Mouse (Mus musculus): Measurements from ENCODE around the gene Cd86. TPM values are rescaled to one million over a fixed set of nuclear protein-coding genes. Genes with fewer than 3 reads are reported as not detected.

Gene Cd86
- polyA plus RNA-seq, 1 experiment from 2014 or later: 0.68 TPM

DNA sequence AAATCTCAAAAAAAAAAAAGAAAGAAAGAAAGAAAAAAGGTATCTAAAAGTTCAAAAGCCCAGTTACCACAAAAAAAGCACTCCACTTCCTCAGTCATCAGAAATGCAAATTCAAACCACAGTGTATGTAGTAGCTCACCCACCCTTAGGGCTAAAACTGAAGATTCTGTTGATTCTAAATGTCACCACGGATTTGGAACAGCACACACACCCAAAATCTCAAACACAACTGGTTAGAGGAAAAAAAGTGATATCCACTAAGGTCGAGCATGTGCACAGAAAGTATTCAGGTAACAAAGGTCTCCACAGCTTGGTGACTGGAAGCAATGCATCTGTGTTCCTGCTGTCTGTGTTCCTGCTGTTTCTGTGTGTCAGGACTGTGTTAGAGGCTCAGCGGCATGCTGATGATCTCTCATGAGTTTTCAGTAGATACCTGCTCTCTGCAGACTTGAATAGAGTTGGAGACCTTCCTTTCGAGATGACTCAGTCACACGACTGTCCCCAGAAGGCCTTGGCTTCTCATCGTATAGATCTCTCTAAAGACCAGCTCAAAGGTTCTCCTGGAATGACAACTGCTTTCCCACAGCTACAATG lies 18.5 kb upstream of the Cd86 start:
- Histone ChIP-seq H3K4me1 (no peaks in the 10 kb centered on the region), H3K9me3 (no peaks in the 10 kb centered on the region), H3K9ac (no peak overlapping the region), H3K4me2 (no peak overlapping the region), H3K27me3 (no peaks in the 10 kb centered on the region), H3K36me3 (replicated peaks) (no peaks in the 10 kb centered on the region), H3K4me3 (replicated peaks) (no peak overlapping the region), H3K27ac (no peak overlapping the region)
- ATAC-seq (ENCODE audit: low FRiP score): no peak
- WGBS: 77% methylated on average over 6 of the region's 6 CpGs

GRCm38 (mm10) chr16:36681829-36682228 lies 15.9 kb upstream of the Cd86 start:
- no peak overlapping the region for H3K4me3 ChIP-seq (replicated peaks)
- H3K9ac ChIP-seq: no peak overlapping the region
- H3K27ac ChIP-seq: no peak overlapping the region
- no peaks in the 10 kb centered on the region for H3K36me3 ChIP-seq (replicated peaks)
- H3K4me1 ChIP-seq: no peaks in the 10 kb centered on the region
- H3K9me3 ChIP-seq: no peaks in the 10 kb centered on the region
- H3K27me3 ChIP-seq: no peaks in the 10 kb centered on the region
- ATAC-seq (ENCODE audit: low FRiP score): no peak
- 86% methylated on average over 3 of the region's 3 CpGs for WGBS
- no peak overlapping the region for H3K4me2 ChIP-seq

DNA sequence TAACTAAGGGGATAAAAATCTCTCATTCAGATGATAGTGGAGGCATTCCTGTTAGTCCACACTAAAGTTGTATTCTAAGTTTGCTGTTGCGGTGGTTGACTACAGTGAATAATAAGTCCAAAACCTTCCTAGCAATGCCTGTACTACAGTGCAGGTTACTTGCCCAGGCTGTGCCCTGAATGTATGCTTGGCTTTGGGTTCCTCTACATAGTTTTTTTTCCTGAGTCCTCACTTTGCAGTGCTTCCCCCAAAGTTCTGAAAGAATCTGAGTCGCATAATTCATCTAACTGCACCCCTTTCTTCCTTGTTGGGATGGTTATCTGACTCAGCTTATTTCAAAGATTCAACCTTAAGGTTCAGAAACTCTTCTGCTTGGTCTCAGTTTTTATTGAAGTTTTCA lies 10.0 kb upstream of the Cd86 start:
- H3K27me3 ChIP-seq: no peaks in the 10 kb centered on the region
- H3K4me2 ChIP-seq: no peak overlapping the region
- H3K9me3 ChIP-seq: no peaks in the 10 kb centered on the region
- 94% methylated on average over 2 of the region's 2 CpGs for WGBS
- no peak overlapping the region for H3K4me3 ChIP-seq (replicated peaks)
- no peaks in the 10 kb centered on the region for H3K36me3 ChIP-seq (replicated peaks)
- ATAC-seq (ENCODE audit: low FRiP score): no peak
- no peak overlapping the region for H3K9ac ChIP-seq
- no peak overlapping the region for H3K27ac ChIP-seq
- H3K4me1 ChIP-seq: no peaks in the 10 kb centered on the region

- no peak overlapping the region for H3K4me2 ChIP-seq
- no peaks in the 10 kb centered on the region for H3K9me3 ChIP-seq
- no peaks in the 10 kb centered on the region for H3K27me3 ChIP-seq
- WGBS: 49% methylated on average over 2 of the region's 2 CpGs
- no peaks in the 10 kb centered on the region for H3K4me1 ChIP-seq
- no peak for ATAC-seq (ENCODE audit: low FRiP score)
- H3K36me3 ChIP-seq (replicated peaks): no peaks in the 10 kb centered on the region
- no peak overlapping the region for H3K4me3 ChIP-seq (replicated peaks)
- no peak overlapping the region for H3K27ac ChIP-seq
- H3K9ac ChIP-seq: no peak overlapping the region
Measured at GRCm38 (mm10) chr16:36675304-36675703, 9.4 kb upstream of the Cd86 start.

GRCm38 (mm10) chr16:36674457-36675204 lies 8.8 kb upstream of the Cd86 start:
- H3K27me3 ChIP-seq: no peaks in the 10 kb centered on the region
- 77% methylated on average over 7 of the region's 7 CpGs for WGBS
- no peaks in the 10 kb centered on the region for H3K4me1 ChIP-seq
- H3K36me3 ChIP-seq (replicated peaks): no peaks in the 10 kb centered on the region
- no peak overlapping the region for H3K9ac ChIP-seq
- H3K27ac ChIP-seq: no peak overlapping the region
- H3K9me3 ChIP-seq: no peaks in the 10 kb centered on the region
- no peak for ATAC-seq (ENCODE audit: low FRiP score)
- H3K4me2 ChIP-seq: no peak overlapping the region
- H3K4me3 ChIP-seq (replicated peaks): no peak overlapping the region

- Histone ChIP-seq H3K4me2 (no peak overlapping the region), H3K9ac (no peak overlapping the region), H3K4me3 (replicated peaks) (no peak overlapping the region), H3K27me3 (no peaks in the 10 kb centered on the region), H3K36me3 (replicated peaks) (no peaks in the 10 kb centered on the region), H3K4me1 (no peaks in the 10 kb centered on the region), H3K27ac (no peak overlapping the region), H3K9me3 (no peaks in the 10 kb centered on the region)
- WGBS: 84% methylated on average over 4 of the region's 4 CpGs
- no peak for ATAC-seq (ENCODE audit: low FRiP score)
Measured at GRCm38 (mm10) chr16:36673196-36673595, 7.3 kb upstream of the Cd86 start.

GRCm38 (mm10) chr16:36670590-36670989 lies 4.7 kb upstream of the Cd86 start:
- Histone ChIP-seq H3K4me2 (no peak overlapping the region), H3K27ac (no peak overlapping the region), H3K4me1 (no peaks in the 10 kb centered on the region), H3K4me3 (replicated peaks) (no peak overlapping the region), H3K36me3 (replicated peaks) (no peaks in the 10 kb centered on the region), H3K9ac (no peak overlapping the region), H3K9me3 (no peaks in the 10 kb centered on the region), H3K27me3 (no peaks in the 10 kb centered on the region)
- ATAC-seq (ENCODE audit: low FRiP score): no peak
- 81% methylated on average over 3 of the region's 3 CpGs for WGBS

GRCm38 (mm10) chr16:36666448-36667017 lies 652 bp upstream of the Cd86 start:
- WGBS: 90% methylated on average over 10 of the region's 10 CpGs

GRCm38 (mm10) chr16:36663484-36663883 lies 2.4 kb downstream of the Cd86 start:
- Histone ChIP-seq H3K4me2 (no peak overlapping the region), H3K27me3 (no peaks in the 10 kb centered on the region), H3K9me3 (0 out of 2 replicates have a peak, but pooled peaks cover 1% of the 10 kb centered on the region), H3K36me3 (replicated peaks) (no peaks in the 10 kb centered on the region), H3K9ac (no peak overlapping the region), H3K27ac (no peak overlapping the region), H3K4me3 (replicated peaks) (no peak overlapping the region), H3K4me1 (no peaks in the 10 kb centered on the region)
- 95% methylated on average over 5 of the region's 5 CpGs for WGBS
- ATAC-seq (ENCODE audit: low FRiP score): no peak

More at GRCm38 (mm10) chr16:36666448-36667017, 652 bp upstream of the Cd86 start:
- Histone ChIP-seq H3K9ac (no peak overlapping the region), H3K36me3 (replicated peaks) (no peaks in the 10 kb centered on the region), H3K4me2 (no peak overlapping the region), H3K27me3 (no peaks in the 10 kb centered on the region), H3K4me3 (replicated peaks) (no peak overlapping the region), H3K4me1 (no peaks in the 10 kb centered on the region), H3K27ac (no peak overlapping the region), H3K9me3 (no peaks in the 10 kb centered on the region)
- no peak for ATAC-seq (ENCODE audit: low FRiP score)

DNA sequence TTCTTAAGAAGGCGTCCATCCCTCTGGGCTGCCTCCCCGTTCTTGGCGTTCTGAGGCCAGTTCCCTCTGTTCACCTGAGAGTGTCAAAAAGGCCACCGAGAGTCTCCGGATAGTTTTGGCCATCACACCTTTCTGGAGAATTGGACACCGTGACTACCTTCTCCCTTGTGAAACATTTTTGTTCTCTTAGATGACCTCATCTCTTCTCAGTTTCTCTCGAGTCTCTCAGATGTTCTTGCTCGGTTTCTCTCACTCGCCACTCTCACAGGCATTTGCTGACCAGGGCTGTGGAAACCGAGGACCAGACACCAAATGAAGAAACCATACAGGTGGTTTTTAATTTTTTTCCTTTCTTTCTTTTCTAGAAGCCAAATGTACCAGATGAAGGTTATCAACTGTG lies 4.6 kb downstream of the Cd86 start:
- Histone ChIP-seq H3K4me1 (no peaks in the 10 kb centered on the region), H3K27ac (no peak overlapping the region), H3K27me3 (no peaks in the 10 kb centered on the region), H3K4me3 (replicated peaks) (no peak overlapping the region), H3K4me2 (no peak overlapping the region), H3K9me3 (0 out of 2 replicates have a peak, but pooled peaks cover 7% of the 10 kb centered on the region), H3K36me3 (replicated peaks) (no peaks in the 10 kb centered on the region), H3K9ac (no peak overlapping the region)
- no peak for ATAC-seq (ENCODE audit: low FRiP score)
- 89% methylated on average over 10 of the region's 10 CpGs for WGBS

- H3K4me1 ChIP-seq: no peaks in the 10 kb centered on the region
- 82% methylated on average over 4 of the region's 4 CpGs for WGBS
- 0 out of 2 replicates have a peak, but pooled peaks cover 7% of the 10 kb centered on the region for H3K9me3 ChIP-seq
Measured at GRCm38 (mm10) chr16:36655910-36656309, 10.0 kb downstream of the Cd86 start.

GRCm38 (mm10) chr16:36655199-36655598 lies 10.7 kb downstream of the Cd86 start:
- H3K9me3 ChIP-seq: 0 out of 2 replicates have a peak, but pooled peaks cover 7% of the 10 kb centered on the region
- no peak overlapping the region for H3K4me3 ChIP-seq (replicated peaks)
- H3K9ac ChIP-seq: no peak overlapping the region
- no peaks in the 10 kb centered on the region for H3K36me3 ChIP-seq (replicated peaks)
- H3K4me2 ChIP-seq: no peak overlapping the region
- H3K4me1 ChIP-seq: no peaks in the 10 kb centered on the region
- no peak for ATAC-seq (ENCODE audit: low FRiP score)
- no peak overlapping the region for H3K27ac ChIP-seq
- WGBS: 94% methylated on average over 1 of the region's 1 CpGs
- H3K27me3 ChIP-seq: no peaks in the 10 kb centered on the region

More at GRCm38 (mm10) chr16:36655910-36656309, 10.0 kb downstream of the Cd86 start:
- no peaks in the 10 kb centered on the region for H3K36me3 ChIP-seq (replicated peaks)
- no peak overlapping the region for H3K4me3 ChIP-seq (replicated peaks)
- ATAC-seq (ENCODE audit: low FRiP score): no peak
- H3K4me2 ChIP-seq: no peak overlapping the region
- H3K9ac ChIP-seq: no peak overlapping the region
- no peaks in the 10 kb centered on the region for H3K27me3 ChIP-seq
- H3K27ac ChIP-seq: no peak overlapping the region
